In genomic region chr8:84814555-84815441, GRCm38 (mm10) we compare ENCODE assay signal across 8 mouse cellular contexts. TPM values are rescaled to one million over a fixed set of nuclear protein-coding genes. Genes with fewer than 3 reads are reported as not detected.
A peak's percentile ranks its signal among the peaks of the same experiment; 100 is the strongest.
DNase-seq lines count a peak whose midpoint lies in the region; ATAC-seq lines count a peak whose summit lies in the region.

No protein-coding gene starts in this region.

- H3K4me2 ChIP-seq in neural tube, embryonic 13.5 days: peak overlapping the region; percentile 10

- no peaks in the 10 kb centered on the region for H3K9me3 ChIP-seq in neural tube, embryonic 13.5 days

- peak overlapping the region; percentile 83 for H3K27ac ChIP-seq in neural tube, embryonic 13.5 days (replicated peaks)

- H3K36me3 ChIP-seq in neural tube, embryonic 13.5 days: no peaks in the 10 kb centered on the region

- WGBS in neural tube, embryonic 13.5 days: 40% methylated on average over 19 of the region's 19 CpGs

- peaks cover 53% of the 10 kb centered on the region for H3K4me1 ChIP-seq in neural tube, embryonic 13.5 days (replicated peaks)

- H3K4me3 ChIP-seq in neural tube, embryonic 13.5 days: no peak overlapping the region

- ATAC-seq in neural tube, embryonic 13.5 days (ENCODE audit: low read depth): peak; percentile 51

- peak; percentile 62 for DNase-seq in gastrocnemius, postnatal 10 days
- DNase-seq in gastrocnemius, adult 8-10 months (ENCODE audit: low spot score in 2 of 2): no peak
- peak; percentile 36 for DNase-seq in lung, postnatal 10 days
- DNase-seq in lung, postnatal 14 days: no peak
- peak; percentile 66 for DNase-seq in gastrocnemius, postnatal 14 days
- no peak for DNase-seq in frontal cortex, postnatal 10 days (ENCODE audit: low spot score in 2 of 2)
- DNase-seq in layer of hippocampus, adult 11-12 months (ENCODE audit: low spot score): no peak

- H3K9ac ChIP-seq in neural tube, embryonic 13.5 days: peak overlapping the region; percentile 53

- intact Hi-C loops in gastrocnemius, postnatal 14 days (cut with DNase I; ENCODE audit: low total_unique reads): loop anchor here (5.0 kb wide), 2 partner anchors 77 to 222 kb away; no protein-coding TSS in a partner anchor

- peaks cover 13% of the 10 kb centered on the region for H3K27me3 ChIP-seq in neural tube, embryonic 13.5 days

RNA-seq across cellular contexts. Expression of gene Dand5, which starts 7.8 kb away (rescaled TPM):
- total RNA-seq in gastrocnemius, postnatal 10 days (2021): 1 to 10 TPM; 5.8 to 7.3 TPM
- 10 to 100 TPM in 3 of 4 experiments, 1 to 10 TPM in 1; 7.8 to 12.9 (median 12.2) TPM for total RNA-seq in gastrocnemius, adult 8-10 months (2022)
- total RNA-seq in gastrocnemius, postnatal 14 days (2021): 1 to 10 TPM; 6.0 to 7.2 TPM
- 12.3 and 12.8 TPM in 2 replicates for polyA plus RNA-seq in neural tube, embryonic 13.5 days (2015; fragmentation: Nextera tagmentation; extraction: Ambion mirVana)

RNA-seq across cellular contexts. Expression of gene Nfix, which starts 14.7 kb away (rescaled TPM):
- total RNA-seq in gastrocnemius, postnatal 10 days (2021): 100 to 1,000 TPM; 598 to 734 TPM
- 100 to 1,000 TPM; 507 to 604 (median 532) TPM for total RNA-seq in gastrocnemius, adult 8-10 months (2022)
- 100 to 1,000 TPM; 531 to 566 TPM for total RNA-seq in gastrocnemius, postnatal 14 days (2021)
- 28.7 and 34.4 TPM in 2 replicates for polyA plus RNA-seq in neural tube, embryonic 13.5 days (2015; fragmentation: Nextera tagmentation; extraction: Ambion mirVana)

RNA-seq across cellular contexts. Expression of gene Gadd45gip1, which starts 16.5 kb away (rescaled TPM):
- 10 to 100 TPM; 30.3 to 33.4 TPM for total RNA-seq in gastrocnemius, postnatal 10 days (2021)
- 10 to 100 TPM; 18.6 to 23.2 (median 20.8) TPM for total RNA-seq in gastrocnemius, adult 8-10 months (2022)
- 10 to 100 TPM; 28.4 to 28.8 TPM for total RNA-seq in gastrocnemius, postnatal 14 days (2021)
- 35.1 and 39.8 TPM in 2 replicates for polyA plus RNA-seq in neural tube, embryonic 13.5 days (2015; fragmentation: Nextera tagmentation; extraction: Ambion mirVana)

RNA-seq across cellular contexts. Expression of gene Rad23a, which starts 25.7 kb away (rescaled TPM):
- total RNA-seq in gastrocnemius, postnatal 10 days (2021): 100 to 1,000 TPM; 124 to 130 TPM
- total RNA-seq in gastrocnemius, adult 8-10 months (2022): 100 to 1,000 TPM; 168 to 185 (median 180) TPM
- 100 to 1,000 TPM; 122 to 124 TPM for total RNA-seq in gastrocnemius, postnatal 14 days (2021)
- 69.9 and 74.2 TPM in 2 replicates for polyA plus RNA-seq in neural tube, embryonic 13.5 days (2015; fragmentation: Nextera tagmentation; extraction: Ambion mirVana)

RNA-seq across cellular contexts. Expression of gene Calr, which starts 31.9 kb away (rescaled TPM):
- 100 to 1,000 TPM; 234 to 286 TPM for total RNA-seq in gastrocnemius, postnatal 10 days (2021)
- total RNA-seq in gastrocnemius, adult 8-10 months (2022): 100 to 1,000 TPM; 148 to 197 (median 154) TPM
- 100 to 1,000 TPM; 197 to 229 TPM for total RNA-seq in gastrocnemius, postnatal 14 days (2021)
- 766 and 971 TPM in 2 replicates for polyA plus RNA-seq in neural tube, embryonic 13.5 days (2015; fragmentation: Nextera tagmentation; extraction: Ambion mirVana)

Comparison
In these comparisons a context has a peak if more than half of its experiments do, and no peak if none do; other contexts are left out.
1. DNase-seq: peak in gastrocnemius, postnatal 10 days (single experiment), lung, postnatal 10 days (single experiment) and gastrocnemius, postnatal 14 days (single experiment); none in gastrocnemius, adult 8-10 months (0 of 2), lung, postnatal 14 days (single experiment), frontal cortex, postnatal 10 days (0 of 2) and layer of hippocampus, adult 11-12 months (single experiment).